Mouse (Mus musculus): ENCODE measurements around the gene Hdac11.
"Not testable (repeated sequence)": the region's sequence is repeated elsewhere in the genome, so short reads cannot be mapped to it uniquely, and the experiment has no call there.

Hdac11 gene

DNA sequence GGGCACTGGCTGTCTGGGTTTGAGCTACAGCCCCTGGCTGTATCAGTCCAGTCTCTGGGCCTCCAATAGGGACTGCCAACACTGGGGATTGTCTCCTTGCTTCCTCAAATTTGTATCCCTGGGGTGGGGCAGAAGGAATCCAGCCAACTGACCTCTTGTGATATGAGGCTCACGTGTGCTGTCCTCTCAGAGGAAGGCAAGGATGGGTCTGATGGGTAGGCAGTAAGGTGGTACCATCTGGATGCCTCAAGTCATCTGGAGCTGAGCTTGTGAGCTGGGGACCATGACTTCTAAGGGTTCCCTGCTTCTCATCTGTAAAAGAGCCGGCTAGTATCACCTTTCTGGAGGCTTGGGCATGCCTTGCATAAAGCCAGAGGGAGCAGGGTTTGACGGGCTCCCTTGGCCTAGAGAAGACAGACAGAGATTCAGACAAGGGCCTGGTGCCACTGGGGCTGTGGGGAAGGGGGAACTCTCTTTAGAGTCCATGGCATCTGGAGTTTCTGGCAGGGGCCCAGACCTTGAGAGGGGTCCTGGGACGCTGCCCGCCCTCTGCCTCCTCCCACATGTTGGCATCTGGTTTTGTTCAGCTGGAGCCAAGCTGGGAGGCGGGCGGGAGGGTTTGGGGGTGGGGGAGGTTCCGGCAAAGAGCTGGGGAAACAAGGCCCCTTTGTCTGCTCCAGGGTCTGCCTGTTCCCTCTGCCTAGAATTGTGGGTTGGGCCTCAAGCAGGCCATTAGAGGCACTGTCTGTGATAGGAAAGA lies 44.1 kb downstream of the Hdac11 start:
- in situ Hi-C loops (cut with MboI, MseI): no loop called here

DNA sequence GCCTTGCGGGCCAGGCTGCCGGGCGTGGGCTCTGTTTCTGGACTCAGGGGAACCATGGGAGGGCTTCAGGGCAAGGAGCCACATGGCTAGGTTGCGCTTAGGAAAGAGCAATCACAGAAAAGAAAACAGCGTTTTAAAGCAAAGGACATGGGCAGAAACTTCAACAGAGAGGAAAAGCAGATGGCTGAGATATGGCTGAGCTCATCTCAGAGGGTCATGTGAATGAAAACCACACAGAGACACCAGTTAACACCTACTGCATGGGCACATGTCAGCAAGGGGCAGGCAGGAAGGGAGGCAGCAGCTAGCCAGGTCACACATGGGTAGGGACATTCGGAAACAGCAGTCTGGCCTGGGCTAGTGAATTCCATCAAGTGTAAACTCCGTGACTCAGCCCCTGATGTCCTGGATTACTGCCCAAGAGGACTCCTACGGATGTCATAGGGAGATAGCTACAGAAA lies 45.4 kb downstream of the Hdac11 start:
- in situ Hi-C loops (cut with MboI, MseI): no loop called here

DNA sequence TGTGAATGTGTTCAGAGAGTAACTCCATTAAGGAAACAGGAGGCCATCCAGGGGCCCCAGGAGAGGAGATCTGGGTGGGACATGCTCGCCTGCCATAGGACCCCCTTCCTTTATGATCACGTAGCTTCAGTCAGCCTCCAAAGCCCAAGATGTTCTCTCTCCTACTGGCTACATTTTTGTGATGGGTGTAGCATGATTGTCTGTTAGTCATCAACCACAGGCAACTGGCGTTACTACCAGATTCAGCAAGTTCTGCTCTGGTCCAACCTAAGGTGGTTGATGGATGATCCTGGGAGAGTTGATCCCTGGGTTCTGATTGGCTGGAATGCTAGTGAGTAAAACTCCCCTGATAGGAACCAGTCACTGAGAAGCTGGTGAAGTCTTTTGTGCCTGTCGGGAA lies 46.1 kb downstream of the Hdac11 start:
- in situ Hi-C loops (cut with MboI, MseI): no loop called here

DNA sequence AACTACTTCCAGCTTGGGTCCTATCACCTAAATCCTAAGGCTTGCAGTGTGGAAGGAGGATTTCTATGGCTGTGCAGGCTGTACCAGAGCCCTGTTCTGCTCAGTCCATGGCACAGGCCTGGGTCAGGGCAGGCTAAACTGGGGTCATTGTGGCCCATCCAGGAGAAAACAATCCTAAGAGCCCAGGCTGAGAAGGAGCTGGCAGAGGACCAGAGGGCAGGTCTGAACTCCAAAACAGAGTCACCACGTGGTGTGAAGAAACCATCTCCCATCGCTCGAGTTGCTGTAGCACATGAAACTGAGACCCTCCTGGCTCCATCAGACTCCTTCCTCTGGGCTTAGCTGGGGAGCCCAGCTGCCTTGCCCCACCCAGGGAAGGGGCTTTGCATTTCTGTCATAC lies 48.9 kb downstream of the Hdac11 start:
- in situ Hi-C loops (cut with MboI, MseI): no loop called here

DNA sequence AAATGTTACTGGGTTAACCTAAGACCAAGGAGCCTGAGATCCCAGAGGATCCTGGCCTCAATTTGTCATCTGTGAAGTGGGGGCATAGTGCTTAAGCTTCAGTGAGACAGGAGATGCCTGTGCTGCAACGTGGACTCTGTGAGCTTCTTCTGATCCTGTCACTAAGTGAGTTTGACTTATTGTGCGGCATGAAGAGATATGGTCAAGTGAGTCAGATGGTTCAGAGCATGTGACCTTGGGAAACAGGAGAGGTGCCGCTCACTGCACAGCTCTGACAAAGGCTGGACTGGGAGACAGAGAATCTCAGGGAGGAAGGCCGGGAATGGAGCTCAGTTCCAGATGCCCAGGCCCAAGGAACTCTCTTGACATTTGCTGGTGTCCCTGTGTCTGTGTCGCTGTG lies 49.3 kb downstream of the Hdac11 start:
- in situ Hi-C loops (cut with MboI, MseI): no loop called here

DNA sequence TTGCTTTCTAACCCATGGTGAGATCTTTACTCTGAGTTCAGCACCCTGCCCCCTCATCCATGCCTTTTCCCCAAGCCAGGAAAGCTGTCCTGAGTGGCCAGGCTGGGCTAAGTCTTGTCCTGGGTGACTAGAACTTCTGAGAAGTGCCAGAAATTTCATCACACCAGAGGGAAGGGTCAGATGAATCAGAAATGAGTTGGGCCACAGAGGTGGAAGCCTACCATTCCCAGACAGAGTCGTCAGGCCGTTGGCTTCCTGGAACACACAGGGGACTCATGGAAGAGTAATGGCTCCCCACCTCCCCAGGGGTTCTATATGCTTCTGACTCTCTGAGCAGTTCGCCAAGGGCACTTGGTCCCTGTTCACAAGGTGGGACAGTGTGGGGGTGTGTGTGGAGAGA lies 51.0 kb downstream of the Hdac11 start:
- in situ Hi-C loops (cut with MboI, MseI): no loop called here

DNA sequence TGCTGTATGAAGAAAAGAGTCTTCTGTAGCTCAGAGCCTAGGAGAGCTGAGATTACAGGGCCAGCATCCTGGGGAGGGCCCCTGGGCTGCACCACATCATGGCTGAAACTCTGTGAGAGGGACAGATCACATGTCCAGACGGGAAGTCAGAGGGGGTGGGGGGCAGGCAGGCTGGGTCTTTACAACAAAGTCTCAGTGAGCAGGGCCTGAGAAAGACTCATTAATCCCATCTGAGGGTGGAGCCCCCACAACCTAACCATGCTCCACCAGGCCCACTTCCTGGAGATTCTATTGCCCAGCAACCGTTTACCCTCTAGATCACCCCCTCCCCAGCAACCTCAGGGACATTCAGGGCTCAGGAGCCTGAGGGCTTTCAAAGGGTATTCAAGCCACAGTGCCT lies 53.3 kb downstream of the Hdac11 start:
- in situ Hi-C loops (cut with MboI, MseI): no loop called here

DNA sequence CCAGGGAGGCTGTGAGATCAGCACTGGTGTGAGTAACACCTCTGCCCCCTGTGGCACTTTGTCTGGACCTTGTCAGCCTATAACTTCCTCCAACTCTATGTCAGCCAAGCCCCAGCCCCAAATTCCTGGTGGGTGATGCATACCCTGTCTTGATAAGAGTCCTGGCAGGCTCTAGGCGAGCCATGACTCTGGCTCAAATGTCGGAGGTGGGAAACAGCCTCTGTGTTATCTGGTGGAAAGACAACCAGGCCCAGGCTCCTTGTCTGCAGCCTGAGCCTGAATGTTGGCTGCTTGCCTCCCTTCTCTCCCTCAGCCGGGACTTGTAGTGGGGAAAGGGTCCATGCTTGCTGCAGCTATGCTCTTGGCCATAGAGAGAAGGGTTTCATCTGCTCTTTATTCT lies 54.4 kb downstream of the Hdac11 start:
- in situ Hi-C loops (cut with MboI, MseI): no loop called here

DNA sequence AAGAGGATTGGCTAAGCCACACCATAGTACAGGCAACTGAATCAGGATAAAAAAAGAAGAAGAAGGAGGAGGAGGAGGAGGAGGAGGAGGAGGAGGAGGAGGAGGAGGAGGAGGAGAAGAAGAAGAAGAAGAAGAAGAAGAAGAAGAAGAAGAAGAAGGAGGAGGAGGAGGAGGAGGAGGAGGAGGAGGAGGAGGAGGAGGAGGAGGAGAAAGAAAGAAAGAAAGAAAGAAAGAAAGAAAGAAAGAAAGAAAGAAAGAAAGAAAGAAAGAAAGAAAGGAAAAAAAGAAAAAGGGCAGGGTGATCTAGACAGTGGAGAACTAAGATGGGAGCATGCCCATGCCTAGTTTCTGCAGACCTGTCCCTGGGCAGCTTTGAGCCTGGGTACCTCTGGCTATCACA lies 55.7 kb downstream of the Hdac11 start, which contains the start of gene Fbln2:
Fbln2 (plus strand) TSS at position 301 of the 400 bp plus-strand sequence.
- in situ Hi-C loops (cut with MboI, MseI): not testable (repeated sequence)

DNA sequence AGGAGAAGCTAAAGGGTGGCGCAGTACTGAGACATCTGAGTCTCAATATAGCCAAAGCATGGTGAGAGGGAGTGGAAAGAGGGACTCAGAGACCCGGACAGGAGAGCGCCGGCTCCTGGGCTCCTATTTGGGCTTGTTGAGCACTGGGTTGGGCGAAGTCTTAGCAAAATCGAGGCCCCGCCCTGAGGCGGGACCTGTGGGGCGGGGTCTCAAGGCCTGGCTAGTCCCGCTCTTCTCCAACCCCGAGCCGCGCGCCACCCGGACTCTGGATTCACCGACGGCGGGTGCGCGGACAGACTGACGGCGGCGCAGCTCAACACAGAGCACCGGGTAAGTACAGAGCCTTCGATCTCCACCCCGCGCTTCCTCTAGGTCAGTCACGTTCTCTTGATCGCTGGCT lies 56.1 kb downstream of the Hdac11 start:
- in situ Hi-C loops (cut with MboI, MseI): no loop called here

DNA sequence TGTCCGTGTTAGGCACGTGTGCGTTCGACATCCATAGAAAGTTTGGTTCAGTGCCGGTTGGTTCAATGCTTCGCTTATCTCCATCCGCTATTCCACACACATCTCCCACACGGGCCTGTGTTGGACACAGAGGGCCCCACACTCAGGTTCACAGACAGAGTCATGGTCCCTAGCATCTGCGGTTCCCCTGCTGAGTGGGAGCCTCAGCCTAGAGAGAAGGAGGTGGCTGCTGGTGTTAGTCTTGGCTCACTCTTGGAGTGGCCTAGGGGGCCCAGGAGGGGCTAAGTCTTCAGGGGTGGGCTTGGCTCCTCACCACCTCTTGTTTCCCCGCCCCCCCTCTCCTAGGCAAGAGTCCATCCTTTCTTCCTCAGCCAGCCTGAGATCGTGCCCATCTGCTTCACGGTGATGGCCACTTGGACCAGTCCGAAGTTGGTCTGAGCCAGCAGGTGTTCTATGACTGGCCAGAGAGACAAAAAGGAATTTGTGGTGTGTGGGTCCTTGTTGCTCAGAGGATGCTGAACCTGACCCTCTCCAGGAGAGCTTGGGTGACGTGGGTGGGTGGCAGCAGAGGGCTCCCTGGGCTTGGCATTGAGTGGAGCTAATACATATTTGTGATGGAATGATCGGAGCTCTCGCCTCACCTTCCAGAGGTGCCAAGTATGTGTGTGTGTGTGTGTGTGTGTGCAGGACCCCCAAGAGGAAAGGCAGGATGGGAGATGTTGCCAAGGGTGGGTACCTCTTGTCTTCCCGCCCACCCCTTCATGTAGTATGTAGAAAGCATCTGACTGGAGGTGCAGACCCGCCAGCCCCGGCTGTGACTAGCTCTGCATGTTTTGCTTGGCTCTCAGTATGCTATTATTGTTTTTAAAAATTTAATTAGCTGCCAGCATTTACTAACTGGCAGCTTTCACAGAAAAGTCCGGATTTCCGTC lies 57.1 kb downstream of the Hdac11 start:
- in situ Hi-C loops (cut with MboI, MseI): no loop called here

DNA sequence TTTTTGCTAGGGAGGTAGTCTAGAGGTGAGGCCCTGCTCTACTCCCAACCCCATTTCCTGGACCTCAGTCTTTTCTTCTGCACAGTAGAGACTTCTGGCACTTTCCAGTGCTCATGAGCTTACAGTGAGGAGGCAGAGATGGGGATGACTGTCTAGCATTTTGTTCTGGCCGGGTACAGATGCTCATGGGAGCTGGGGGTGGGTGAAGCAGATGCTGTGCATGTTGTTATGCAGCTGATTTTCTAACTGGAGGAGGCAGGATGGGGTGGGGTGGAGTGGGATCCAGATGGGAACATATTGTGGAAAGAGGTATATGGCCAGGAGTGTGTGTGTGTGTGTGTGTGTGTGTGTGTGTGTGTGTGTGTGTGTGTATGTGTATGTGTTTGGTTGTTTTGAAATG lies 59.0 kb downstream of the Hdac11 start:
- in situ Hi-C loops (cut with MboI, MseI): no loop called here

DNA sequence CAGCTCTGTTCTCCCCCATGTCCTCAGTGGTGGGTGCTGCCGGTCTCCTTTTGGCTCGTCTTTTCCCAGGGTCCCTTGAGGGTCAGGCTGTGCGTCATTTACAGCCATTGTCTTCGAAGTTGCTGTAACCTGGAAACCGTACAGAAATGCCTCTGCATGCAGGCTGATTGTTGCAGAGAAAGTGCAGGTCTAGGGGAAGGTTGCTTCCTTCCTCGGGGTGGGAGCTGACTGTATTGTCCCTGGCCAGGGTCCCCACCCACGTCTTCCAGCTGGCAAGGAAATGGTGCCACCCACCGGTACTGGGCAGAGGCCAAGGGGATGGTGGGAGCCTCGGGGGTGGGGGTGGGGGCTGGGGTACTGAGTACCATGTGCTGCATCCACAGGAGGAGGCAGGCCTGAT lies 62.0 kb downstream of the Hdac11 start:
- in situ Hi-C loops (cut with MboI, MseI): no loop called here

DNA sequence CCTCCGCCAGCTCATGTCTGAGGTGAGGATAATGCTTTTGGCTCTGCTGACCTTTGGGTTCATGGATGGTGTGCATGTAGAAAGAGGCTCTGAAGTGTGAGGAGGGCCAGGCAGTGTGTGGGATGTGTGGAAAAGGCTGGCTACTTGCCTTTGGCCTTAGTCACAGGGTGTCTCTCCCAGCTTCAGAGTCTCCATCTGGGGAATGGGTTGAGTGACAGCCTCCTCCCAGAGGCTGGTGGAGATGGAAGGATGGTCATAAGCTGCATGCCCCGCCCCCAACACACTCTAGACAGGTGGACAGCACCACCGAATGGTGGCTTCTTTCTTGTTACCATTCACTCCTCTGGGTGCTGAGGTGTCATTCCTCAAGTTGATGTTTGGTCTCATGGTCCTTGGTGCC lies 62.4 kb downstream of the Hdac11 start:
- in situ Hi-C loops (cut with MboI, MseI): no loop called here

DNA sequence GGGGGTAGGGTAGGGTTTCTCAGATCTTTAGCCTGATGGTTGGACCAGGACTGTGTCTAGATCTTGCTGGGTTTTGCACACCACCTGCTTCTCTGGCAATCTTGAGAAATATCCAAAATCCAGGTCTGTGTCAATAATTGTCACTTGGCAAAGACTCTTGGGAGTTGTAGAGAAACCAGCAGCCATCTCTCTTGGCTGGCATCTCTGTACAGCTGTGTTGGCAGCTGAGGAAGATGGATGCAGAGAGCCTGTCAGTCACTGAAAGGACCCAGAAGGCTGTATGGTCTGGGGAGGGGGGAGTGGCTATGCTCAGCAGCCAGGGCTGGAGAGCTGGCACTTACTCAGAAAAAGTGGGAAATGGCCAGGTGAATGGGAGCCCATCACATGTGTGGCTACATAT lies 63.6 kb downstream of the Hdac11 start:
- in situ Hi-C loops (cut with MboI, MseI): no loop called here

DNA sequence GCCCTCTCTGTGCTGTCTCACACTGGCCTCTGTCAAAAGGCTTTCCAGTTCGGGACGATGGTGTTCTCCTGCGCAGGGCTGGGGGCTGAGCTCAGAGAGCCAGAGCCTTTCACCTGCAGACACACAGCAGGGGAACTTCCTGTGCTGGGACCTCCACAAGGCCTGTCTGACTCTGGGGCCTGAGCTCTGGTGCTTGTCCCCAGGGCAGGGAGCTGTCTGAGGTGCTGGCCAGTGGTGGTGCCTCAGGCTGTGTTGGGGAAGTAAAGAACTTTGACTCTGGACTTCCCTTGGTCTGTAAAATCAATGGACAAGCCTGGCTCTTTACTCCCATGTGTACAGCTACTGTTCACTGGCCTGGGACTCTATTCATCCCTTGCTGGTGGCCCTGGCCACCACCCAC lies 64.6 kb downstream of the Hdac11 start:
- in situ Hi-C loops (cut with MboI, MseI): no loop called here

DNA sequence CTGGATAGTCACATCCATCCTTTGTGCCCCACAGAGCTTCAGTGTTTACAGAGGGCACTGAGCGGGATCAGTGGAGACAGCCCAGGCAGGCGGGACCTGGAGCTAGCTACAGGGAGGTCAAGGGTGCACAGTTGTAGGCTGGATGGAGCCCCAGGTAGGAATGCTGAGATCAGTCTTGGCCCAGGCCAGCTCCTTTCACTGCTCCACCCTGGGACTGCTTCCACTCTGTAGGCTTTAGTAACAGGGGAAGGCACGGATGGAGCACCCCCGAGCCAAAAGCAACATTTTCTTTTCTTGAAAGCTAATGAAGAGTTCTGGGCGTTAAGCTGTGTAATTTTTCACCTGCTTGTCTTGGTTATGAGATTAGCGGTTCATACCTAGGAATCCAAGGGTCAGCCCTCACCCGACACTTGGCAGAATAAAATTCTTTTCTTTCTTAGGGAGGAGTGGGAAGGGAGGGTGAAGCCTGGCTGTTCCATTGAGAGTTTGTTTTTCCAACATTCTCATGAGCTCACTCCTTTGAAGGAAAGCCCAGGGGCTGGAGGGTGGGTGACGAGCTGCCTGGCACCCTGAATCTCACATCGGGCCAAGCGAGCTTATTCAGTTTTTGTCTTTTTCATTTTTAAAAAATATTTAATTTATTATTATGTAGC lies 66.4 kb downstream of the Hdac11 start:
- in situ Hi-C loops (cut with MboI, MseI): no loop called here

All from T-helper 1 cell (primary cell).